Mouse (Mus musculus): ENCODE data around the gene Sectm1a. TPM values are rescaled to one million over a fixed set of nuclear protein-coding genes. Genes with fewer than 3 reads are reported as not detected.
A peak's percentile ranks its signal among the peaks of the same experiment; 100 is the strongest.
"Not testable (repeated sequence)": the region's sequence is repeated elsewhere in the genome, so short reads cannot be mapped to it uniquely, and the experiment has no call there.

Sectm1a gene
- polyA plus RNA-seq, 1 experiment from 2014 or later, result not detected

- H3K4me2 ChIP-seq (replicated peaks; ENCODE audit: low read depth, low read length), result no peak overlapping the region
- H3K9me3 ChIP-seq (ENCODE audit: control insufficient read depth, low read depth, low read length), result no peaks in the 10 kb centered on the region
- H3K9ac ChIP-seq (replicated peaks; ENCODE audit: low read depth, low read length), result no peak overlapping the region
- H3K4me1 ChIP-seq (ENCODE audit: control insufficient read depth, insufficient read depth, low read length), result no peaks in the 10 kb centered on the region
- WGBS, result 38% methylated on average over 1 of the region's 1 CpGs
- no peaks in the 10 kb centered on the region for H3K27me3 ChIP-seq (ENCODE audit: control insufficient read depth, insufficient read depth, low read length)
- H3K36me3 ChIP-seq (ENCODE audit: control insufficient read depth, insufficient read depth, low read length), result no peaks in the 10 kb centered on the region
- no peak overlapping the region for H3K27ac ChIP-seq (ENCODE audit: low read length)
- ATAC-seq (ENCODE audit: insufficient number of reproducible peaks, insufficient read depth, low FRiP score, low read depth), result no peak
- H3K4me3 ChIP-seq (ENCODE audit: low read depth, low read length), result no peak overlapping the region
Measured at GRCm38 (mm10) chr11:121051793-121052192, 29.2 kb downstream of the Sectm1a start.

GRCm38 (mm10) chr11:121049840-121050239 lies 31.2 kb downstream of the Sectm1a start:
- WGBS, result 51% methylated on average over 1 of the region's 1 CpGs
- no peak for ATAC-seq (ENCODE audit: insufficient number of reproducible peaks, insufficient read depth, low FRiP score, low read depth)

GRCm38 (mm10) chr11:121047826-121048399 lies 33.1 kb downstream of the Sectm1a start:
- Histone ChIP-seq H3K4me3 (ENCODE audit: low read depth, low read length) (no peak overlapping the region), H3K9me3 (ENCODE audit: control insufficient read depth, low read depth, low read length) (no peaks in the 10 kb centered on the region), H3K27ac (ENCODE audit: low read length) (no peak overlapping the region), H3K9ac (replicated peaks; ENCODE audit: low read depth, low read length) (no peak overlapping the region), H3K27me3 (ENCODE audit: control insufficient read depth, insufficient read depth, low read length) (no peaks in the 10 kb centered on the region), H3K4me1 (ENCODE audit: control insufficient read depth, insufficient read depth, low read length) (no peaks in the 10 kb centered on the region), H3K4me2 (replicated peaks; ENCODE audit: low read depth, low read length) (no peak overlapping the region), H3K36me3 (ENCODE audit: control insufficient read depth, insufficient read depth, low read length) (no peaks in the 10 kb centered on the region)
- no peak for ATAC-seq (ENCODE audit: insufficient number of reproducible peaks, insufficient read depth, low FRiP score, low read depth)
- 48% methylated on average over 2 of the region's 2 CpGs for WGBS

More at GRCm38 (mm10) chr11:121049840-121050239, 31.2 kb downstream of the Sectm1a start:
- Histone ChIP-seq H3K27ac (ENCODE audit: low read length) (no peak overlapping the region), H3K9me3 (ENCODE audit: control insufficient read depth, low read depth, low read length) (no peaks in the 10 kb centered on the region), H3K36me3 (ENCODE audit: control insufficient read depth, insufficient read depth, low read length) (no peaks in the 10 kb centered on the region), H3K4me2 (replicated peaks; ENCODE audit: low read depth, low read length) (no peak overlapping the region), H3K4me3 (ENCODE audit: low read depth, low read length) (no peak overlapping the region), H3K27me3 (ENCODE audit: control insufficient read depth, insufficient read depth, low read length) (no peaks in the 10 kb centered on the region), H3K4me1 (ENCODE audit: control insufficient read depth, insufficient read depth, low read length) (no peaks in the 10 kb centered on the region), H3K9ac (replicated peaks; ENCODE audit: low read depth, low read length) (no peak overlapping the region)

GRCm38 (mm10) chr11:121045286-121045685 lies 35.7 kb downstream of the Sectm1a start:
- ATAC-seq (ENCODE audit: insufficient number of reproducible peaks, insufficient read depth, low FRiP score, low read depth), result no peak
- no peaks in the 10 kb centered on the region for H3K27me3 ChIP-seq (ENCODE audit: control insufficient read depth, insufficient read depth, low read length)
- no peak overlapping the region for H3K4me2 ChIP-seq (replicated peaks; ENCODE audit: low read depth, low read length)
- H3K4me3 ChIP-seq (ENCODE audit: low read depth, low read length), result no peak overlapping the region
- WGBS, result 45% methylated on average over 1 of the region's 1 CpGs
- H3K36me3 ChIP-seq (ENCODE audit: control insufficient read depth, insufficient read depth, low read length), result no peaks in the 10 kb centered on the region
- H3K9ac ChIP-seq (replicated peaks; ENCODE audit: low read depth, low read length), result no peak overlapping the region
- no peaks in the 10 kb centered on the region for H3K9me3 ChIP-seq (ENCODE audit: control insufficient read depth, low read depth, low read length)
- no peaks in the 10 kb centered on the region for H3K4me1 ChIP-seq (ENCODE audit: control insufficient read depth, insufficient read depth, low read length)
- no peak overlapping the region for H3K27ac ChIP-seq (ENCODE audit: low read length)

GRCm38 (mm10) chr11:121043025-121043424 lies 38.0 kb downstream of the Sectm1a start:
- H3K36me3 ChIP-seq (ENCODE audit: control insufficient read depth, insufficient read depth, low read length); H3K27me3 ChIP-seq (ENCODE audit: control insufficient read depth, insufficient read depth, low read length); ATAC-seq (ENCODE audit: insufficient number of reproducible peaks, insufficient read depth, low FRiP score, low read depth); H3K9me3 ChIP-seq (ENCODE audit: control insufficient read depth, low read depth, low read length); H3K4me1 ChIP-seq (ENCODE audit: control insufficient read depth, insufficient read depth, low read length); H3K9ac ChIP-seq (replicated peaks; ENCODE audit: low read depth, low read length); H3K4me2 ChIP-seq (replicated peaks; ENCODE audit: low read depth, low read length); H3K4me3 ChIP-seq (ENCODE audit: low read depth, low read length); H3K27ac ChIP-seq (ENCODE audit: low read length): not testable (repeated sequence)
- 48% methylated on average over 1 of the region's 1 CpGs for whole genome bisulfite sequencing

GRCm38 (mm10) chr11:121042480-121042879 lies 38.5 kb downstream of the Sectm1a start:
- Histone ChIP-seq H3K27ac (ENCODE audit: low read length) (no peak overlapping the region), H3K4me2 (replicated peaks; ENCODE audit: low read depth, low read length) (no peak overlapping the region), H3K27me3 (ENCODE audit: control insufficient read depth, insufficient read depth, low read length) (no peaks in the 10 kb centered on the region), H3K9ac (replicated peaks; ENCODE audit: low read depth, low read length) (no peak overlapping the region), H3K9me3 (ENCODE audit: control insufficient read depth, low read depth, low read length) (no peaks in the 10 kb centered on the region), H3K4me3 (ENCODE audit: low read depth, low read length) (no peak overlapping the region), H3K4me1 (ENCODE audit: control insufficient read depth, insufficient read depth, low read length) (no peaks in the 10 kb centered on the region), H3K36me3 (ENCODE audit: control insufficient read depth, insufficient read depth, low read length) (no peaks in the 10 kb centered on the region)
- WGBS, result 73% methylated on average over 4 of the region's 4 CpGs
- no peak for ATAC-seq (ENCODE audit: insufficient number of reproducible peaks, insufficient read depth, low FRiP score, low read depth)

GRCm38 (mm10) chr11:121041636-121042035 lies 39.4 kb downstream of the Sectm1a start:
- no peak for ATAC-seq (ENCODE audit: insufficient number of reproducible peaks, insufficient read depth, low FRiP score, low read depth)
- Histone ChIP-seq H3K9me3 (ENCODE audit: control insufficient read depth, low read depth, low read length) (no peaks in the 10 kb centered on the region), H3K9ac (replicated peaks; ENCODE audit: low read depth, low read length) (no peak overlapping the region), H3K4me2 (replicated peaks; ENCODE audit: low read depth, low read length) (no peak overlapping the region), H3K4me1 (ENCODE audit: control insufficient read depth, insufficient read depth, low read length) (no peaks in the 10 kb centered on the region), H3K4me3 (ENCODE audit: low read depth, low read length) (no peak overlapping the region), H3K27ac (ENCODE audit: low read length) (no peak overlapping the region), H3K36me3 (ENCODE audit: control insufficient read depth, insufficient read depth, low read length) (no peaks in the 10 kb centered on the region), H3K27me3 (ENCODE audit: control insufficient read depth, insufficient read depth, low read length) (no peaks in the 10 kb centered on the region)
- 71% methylated on average over 4 of the region's 4 CpGs for WGBS

GRCm38 (mm10) chr11:121041212-121041611 lies 39.8 kb downstream of the Sectm1a start:
- no peaks in the 10 kb centered on the region for H3K9me3 ChIP-seq (ENCODE audit: control insufficient read depth, low read depth, low read length)
- H3K9ac ChIP-seq (replicated peaks; ENCODE audit: low read depth, low read length), result no peak overlapping the region
- no peaks in the 10 kb centered on the region for H3K27me3 ChIP-seq (ENCODE audit: control insufficient read depth, insufficient read depth, low read length)
- no peaks in the 10 kb centered on the region for H3K4me1 ChIP-seq (ENCODE audit: control insufficient read depth, insufficient read depth, low read length)
- H3K27ac ChIP-seq (ENCODE audit: low read length), result no peak overlapping the region
- ATAC-seq (ENCODE audit: insufficient number of reproducible peaks, insufficient read depth, low FRiP score, low read depth), result peak; percentile 63; the same call in 1 of the 2 replicates
- H3K4me2 ChIP-seq (replicated peaks; ENCODE audit: low read depth, low read length), result no peak overlapping the region
- no peaks in the 10 kb centered on the region for H3K36me3 ChIP-seq (ENCODE audit: control insufficient read depth, insufficient read depth, low read length)
- 2% methylated on average over 4 of the region's 4 CpGs for WGBS
- H3K4me3 ChIP-seq (ENCODE audit: low read depth, low read length), result no peak overlapping the region

- no peak within 1 kb of the TSS for H3K4me3 ChIP-seq (ENCODE audit: low read depth, low read length)
- WGBS, result 66% methylated on average over 5 of the region's 5 CpGs
- no peaks in the 10 kb centered on the region for H3K4me1 ChIP-seq (ENCODE audit: control insufficient read depth, insufficient read depth, low read length)
- no peak within 1 kb of the TSS for H3K27ac ChIP-seq (ENCODE audit: low read length)
- no peak within 1 kb of the TSS for H3K4me2 ChIP-seq (replicated peaks; ENCODE audit: low read depth, low read length)
- no peaks in the 10 kb centered on the region for H3K27me3 ChIP-seq (ENCODE audit: control insufficient read depth, insufficient read depth, low read length)
- H3K36me3 ChIP-seq (ENCODE audit: control insufficient read depth, insufficient read depth, low read length), result no peaks in the 10 kb centered on the region
- no peak for ATAC-seq (ENCODE audit: insufficient number of reproducible peaks, insufficient read depth, low FRiP score, low read depth)
- no peak within 1 kb of the TSS for H3K9ac ChIP-seq (replicated peaks; ENCODE audit: low read depth, low read length)
- no peaks in the 10 kb centered on the region for H3K9me3 ChIP-seq (ENCODE audit: control insufficient read depth, low read depth, low read length)
Measured at GRCm38 (mm10) chr11:121039302-121039701, 41.7 kb downstream of the Sectm1a start, which contains the start of gene Cd7. TSS of gene Cd7 (minus strand) at chr11:121039418.

Data from stomach, embryonic 14.5 days (tissue).